Mouse (Mus musculus) spleen, adult 2 months (tissue): ENCODE data around the gene Bclaf1.

Experiments
- CTCF ChIP-seq: fragments of 200-500 bp; IDR thresholded peaks from 2 replicates; pipeline ENCODE4 v1.5.1; 2011; ENCODE audit warnings: mild to moderate bottlenecking, inconsistent platforms; ENCODE audit not compliant: insufficient read depth, insufficient read length, insufficient replicate concordance; ENCODE audit errors: extremely low read depth
- POLR2A ChIP-seq: fragments of 200-500 bp; IDR thresholded peaks from 2 replicates; pipeline ENCODE4 v1.6.1; 2011; ENCODE audit warnings: low read depth, low read length, inconsistent platforms

- TF ChIP-seq CTCF = no peak
- no peak for TF ChIP-seq POLR2A
Measured at GRCm38 (mm10) chr10:20262896-20263295, 49.4 kb upstream of the Bclaf1 start.
